Mouse (Mus musculus) frontal cortex, adult 2 months (tissue): ENCODE results near the gene Cfap298. TPM values are rescaled to one million over a fixed set of nuclear protein-coding genes. Genes with fewer than 3 reads are reported as not detected.

ENCODE experiments used
- polyA plus RNA-seq: library from polyadenylated mRNA; depleted of rRNA; stranded (reverse); fragments of >200 nt; gene quantifications from 2 replicates; pipeline ENCODE4 v1.2.3, GENCODE M21; 2012; rRNA removed

Gene Cfap298
- polyA plus RNA-seq, 1 experiment, result 40.2 TPM

Other genes with a start within 250 kb of the Cfap298 start
- gene Mis18a, start 207.7 kb downstream of the Cfap298 start, polyA plus RNA-seq, result 11.5 and 12.8 TPM in 2 replicates
- 0.90 and 1.3 TPM in 2 replicates for gene Mrap, start 196.9 kb downstream of the Cfap298 start, polyA plus RNA-seq
- gene Urb1, start 124.7 kb downstream of the Cfap298 start, polyA plus RNA-seq, result 5.6 and 6.8 TPM in 2 replicates
- gene Eva1c, start 108.4 kb downstream of the Cfap298 start, polyA plus RNA-seq, result 2.8 and 2.9 TPM in 2 replicates
- gene Synj1, start 76.2 kb upstream of the Cfap298 start, polyA plus RNA-seq, result 141 and 155 TPM in 2 replicates
- gene Paxbp1, start 109.4 kb upstream of the Cfap298 start, polyA plus RNA-seq, result 101 and 103 TPM in 2 replicates
- 1.0 and 1.6 TPM in 2 replicates for gene 4932438H23Rik, start 160.0 kb upstream of the Cfap298 start, polyA plus RNA-seq